Mouse (Mus musculus) natural killer cell, adult 2 months (primary cell): ENCODE results near the gene Cd3d.
"Not testable (repeated sequence)": the region's sequence is repeated elsewhere in the genome, so short reads cannot be mapped to it uniquely, and the experiment has no call there.

ENCODE experiments used
- DNase-seq, 2 experiments: peaks; one replicate each; pipeline ENCODE4 v3.0.0; 2022; ENCODE audit warnings: low spot score in 2 of 2

The Cd3d gene

GRCm38 (mm10) chr9:44981676-44982075 is at the start of gene Cd3d:
Gene Cd3d, plus strand, starts transcription at chr9:44981786.
- peak in 1 of 2 experiments; percentile 11 for DNase-seq

GRCm38 (mm10) chr9:44941756-44942155 is 39.8 kb upstream of the Cd3d start:
- no peak for DNase-seq

- no peak for DNase-seq
Measured at GRCm38 (mm10) chr9:44942421-44942820, 39.2 kb upstream of the Cd3d start.

GRCm38 (mm10) chr9:44946185-44946695 is 35.3 kb upstream of the Cd3d start:
- DNase-seq = no peak

GRCm38 (mm10) chr9:44947836-44948235 is 33.8 kb upstream of the Cd3d start:
- DNase-seq = no peak

GRCm38 (mm10) chr9:44954432-44954831 is 27.2 kb upstream of the Cd3d start:
- DNase-seq = peak in 1 of 2 experiments; percentile 14

GRCm38 (mm10) chr9:44965126-44965832 is 16.3 kb upstream of the Cd3d start, which contains the start of gene Ube4a:
Gene Ube4a, minus strand, starts transcription at chr9:44965600.
- DNase-seq = peak; percentile 99 to 100

- DNase-seq = no peak
Measured at GRCm38 (mm10) chr9:44965833-44966466, 15.6 kb upstream of the Cd3d start.

GRCm38 (mm10) chr9:44966815-44967242 is 14.8 kb upstream of the Cd3d start:
- DNase-seq = peak; percentile 71 to 81

GRCm38 (mm10) chr9:44967763-44968162 is 13.8 kb upstream of the Cd3d start:
- DNase-seq = not testable (repeated sequence)

- DNase-seq = no peak
Measured at GRCm38 (mm10) chr9:44969450-44969849, 12.1 kb upstream of the Cd3d start.

- no peak for DNase-seq
Measured at GRCm38 (mm10) chr9:44977813-44978212, 3.8 kb upstream of the Cd3d start.

- DNase-seq = no peak
Measured at GRCm38 (mm10) chr9:44979806-44980205, 1.8 kb upstream of the Cd3d start.

GRCm38 (mm10) chr9:44980242-44980641 is 1.3 kb upstream of the Cd3d start, which contains the start of gene Cd3g:
Gene Cd3g, minus strand, starts transcription at chr9:44980431.
- DNase-seq = peak in 1 of 2 experiments; percentile 40

GRCm38 (mm10) chr9:44981104-44981503 is 482 bp upstream of the Cd3d start:
- DNase-seq = no peak

GRCm38 (mm10) chr9:44982081-44982480 is 495 bp downstream of the Cd3d start:
- no peak for DNase-seq

GRCm38 (mm10) chr9:44982531-44982930 is 945 bp downstream of the Cd3d start:
- DNase-seq = no peak

- no peak for DNase-seq
Measured at GRCm38 (mm10) chr9:44983001-44983400, 1.4 kb downstream of the Cd3d start.

GRCm38 (mm10) chr9:44985721-44986161 is 4.2 kb downstream of the Cd3d start:
- peak; percentile 33 to 49 for DNase-seq

GRCm38 (mm10) chr9:44986242-44986781 is 4.7 kb downstream of the Cd3d start:
- peak; percentile 90 to 95 for DNase-seq

GRCm38 (mm10) chr9:44986976-44987375 is 5.4 kb downstream of the Cd3d start:
- no peak for DNase-seq

- DNase-seq = no peak
Measured at GRCm38 (mm10) chr9:44991821-44992220, 10.2 kb downstream of the Cd3d start.
